Mouse (Mus musculus): ENCODE results near the gene Mvb12b. TPM values are rescaled to one million over a fixed set of nuclear protein-coding genes. Genes with fewer than 3 reads are reported as not detected.

Mvb12b gene
- total and polyA plus RNA-seq, 2 experiments from 2014 or later = 82.8 to 141 TPM

DNA sequence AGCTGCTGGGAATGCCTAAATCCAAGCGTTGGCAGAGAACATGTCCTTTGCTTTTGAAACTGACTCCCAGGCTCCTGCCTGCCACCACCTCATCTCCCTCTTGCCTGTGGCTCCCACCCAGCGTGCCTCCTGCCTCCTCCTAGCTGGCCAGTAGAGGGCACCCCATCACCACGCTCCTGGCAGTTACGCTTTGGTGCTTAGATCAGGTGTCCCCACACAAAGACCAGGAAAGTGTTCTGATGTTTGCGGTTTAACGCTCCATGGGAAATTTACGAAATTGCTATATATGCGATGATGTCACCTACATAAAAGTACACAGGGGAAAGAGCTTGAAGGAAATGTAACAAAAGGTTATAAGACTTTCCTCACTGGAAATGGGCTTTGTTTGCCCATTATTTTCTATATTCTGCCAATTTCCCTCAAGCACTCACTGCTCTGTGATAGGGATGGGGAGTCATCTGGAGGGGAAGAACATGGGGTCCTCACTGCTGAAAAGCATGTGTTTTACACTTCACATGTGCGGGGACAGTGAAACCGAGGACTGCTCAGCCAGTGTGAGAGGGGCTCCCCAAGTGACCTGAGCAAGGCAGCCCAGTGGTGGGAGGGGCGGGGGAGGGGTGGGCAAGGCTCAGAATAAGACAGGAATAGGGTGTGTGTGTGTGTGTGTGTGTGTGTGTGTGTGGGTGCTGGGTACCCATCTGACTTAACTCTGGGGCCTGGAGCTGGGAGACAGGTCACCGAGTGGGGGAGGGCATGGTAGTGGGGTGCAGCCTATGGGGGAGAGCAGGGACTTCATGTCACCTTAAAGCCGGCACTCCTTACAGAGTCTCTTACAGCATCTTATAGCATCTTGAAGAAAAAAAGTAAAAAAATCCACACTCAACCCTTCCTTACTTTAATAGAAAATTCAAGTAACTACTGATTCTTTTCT lies 65.8 kb downstream of the Mvb12b start:
- DNase-seq (peak; percentile 91), ATAC-seq (peak; percentile 92)
- no peak overlapping the region for H3K4me2 ChIP-seq (ENCODE audit: low read depth)
- no peaks in the 10 kb centered on the region for H3K27me3 ChIP-seq (ENCODE audit: insufficient read depth, low read length)
- H3K9me3 ChIP-seq (ENCODE audit: low read length) = no peaks in the 10 kb centered on the region
- H3K9ac ChIP-seq = no peak overlapping the region
- TF ChIP-seq CTCF (IDR thresholded peaks at IDR 0.05; ENCODE audit: low read depth) = peak; percentile 99
- WGBS = 25% methylated on average over 13 of the region's 13 CpGs
- no peak overlapping the region for H3K4me3 ChIP-seq (ENCODE audit: low read depth, low read length)
- peak overlapping the region; percentile 29; the same call in 1 of the 2 replicates for H3K27ac ChIP-seq (ENCODE audit: low read depth, low read length)
- H3K36me3 ChIP-seq (ENCODE audit: insufficient read depth) = peaks cover 70% of the 10 kb centered on the region
- no peaks in the 10 kb centered on the region for H3K4me1 ChIP-seq (ENCODE audit: insufficient read depth)

DNA sequence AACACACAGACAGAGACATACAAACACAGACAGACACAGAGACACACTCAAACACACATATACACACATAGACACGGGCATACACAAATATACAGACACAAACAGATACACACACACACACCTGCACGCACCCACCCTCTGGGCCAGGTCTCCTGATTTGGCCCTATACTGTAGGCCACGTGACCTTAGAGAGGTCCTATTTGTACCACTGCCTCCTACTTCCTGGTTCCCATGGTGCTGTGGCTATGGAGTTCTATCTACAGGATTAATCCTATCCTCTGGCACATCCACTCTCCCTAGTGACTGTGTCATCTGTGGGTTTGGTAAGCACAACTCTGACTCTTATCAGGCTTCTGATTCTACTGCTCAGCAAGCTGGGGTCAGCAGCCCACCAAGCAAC lies 67.3 kb downstream of the Mvb12b start:
- no peak overlapping the region for H3K4me2 ChIP-seq (ENCODE audit: low read depth)
- DNase-seq (no peak), ATAC-seq (no peak)
- H3K4me1 ChIP-seq (ENCODE audit: insufficient read depth) = no peaks in the 10 kb centered on the region
- TF ChIP-seq CTCF (IDR thresholded peaks at IDR 0.05; ENCODE audit: low read depth) = no peak
- H3K9me3 ChIP-seq (ENCODE audit: low read length) = no peaks in the 10 kb centered on the region
- no peaks in the 10 kb centered on the region for H3K27me3 ChIP-seq (ENCODE audit: insufficient read depth, low read length)
- H3K36me3 ChIP-seq (ENCODE audit: insufficient read depth) = peaks cover 66% of the 10 kb centered on the region
- no peak overlapping the region for H3K4me3 ChIP-seq (ENCODE audit: low read depth, low read length)
- H3K9ac ChIP-seq = no peak overlapping the region
- H3K27ac ChIP-seq (ENCODE audit: low read depth, low read length) = no peak overlapping the region
- WGBS = 94% methylated on average over 3 of the region's 3 CpGs

- H3K9ac ChIP-seq = no peak overlapping the region
- TF ChIP-seq CTCF (IDR thresholded peaks at IDR 0.05; ENCODE audit: low read depth) = no peak
- H3K36me3 ChIP-seq (ENCODE audit: insufficient read depth) = peaks cover 62% of the 10 kb centered on the region
- H3K27me3 ChIP-seq (ENCODE audit: insufficient read depth, low read length) = no peaks in the 10 kb centered on the region
- H3K4me2 ChIP-seq (ENCODE audit: low read depth) = no peak overlapping the region
- no peaks in the 10 kb centered on the region for H3K4me1 ChIP-seq (ENCODE audit: insufficient read depth)
- no peak overlapping the region for H3K4me3 ChIP-seq (ENCODE audit: low read depth, low read length)
- no peak for ATAC-seq
- H3K9me3 ChIP-seq (ENCODE audit: low read length) = no peaks in the 10 kb centered on the region
- H3K27ac ChIP-seq (ENCODE audit: low read depth, low read length) = no peak overlapping the region
- WGBS = 84% methylated on average over 5 of the region's 5 CpGs
- no peak for DNase-seq
These were observed 67.7 kb downstream of the Mvb12b start for GRCm38 (mm10) chr2:33820037-33820436.

- TF ChIP-seq CTCF (IDR thresholded peaks at IDR 0.05; ENCODE audit: low read depth) = no peak
- H3K27ac ChIP-seq (ENCODE audit: low read depth, low read length) = no peak overlapping the region
- H3K9me3 ChIP-seq (ENCODE audit: low read length) = no peaks in the 10 kb centered on the region
- H3K36me3 ChIP-seq (ENCODE audit: insufficient read depth) = peaks cover 47% of the 10 kb centered on the region
- H3K27me3 ChIP-seq (ENCODE audit: insufficient read depth, low read length) = no peaks in the 10 kb centered on the region
- DNase-seq = no peak
- H3K4me1 ChIP-seq (ENCODE audit: insufficient read depth) = no peaks in the 10 kb centered on the region
- WGBS = 91% methylated on average over 2 of the region's 2 CpGs
- no peak for ATAC-seq
- H3K9ac ChIP-seq = no peak overlapping the region
- no peak overlapping the region for H3K4me3 ChIP-seq (ENCODE audit: low read depth, low read length)
- no peak overlapping the region for H3K4me2 ChIP-seq (ENCODE audit: low read depth)
These were observed 69.4 kb downstream of the Mvb12b start for GRCm38 (mm10) chr2:33818385-33818784.

DNA sequence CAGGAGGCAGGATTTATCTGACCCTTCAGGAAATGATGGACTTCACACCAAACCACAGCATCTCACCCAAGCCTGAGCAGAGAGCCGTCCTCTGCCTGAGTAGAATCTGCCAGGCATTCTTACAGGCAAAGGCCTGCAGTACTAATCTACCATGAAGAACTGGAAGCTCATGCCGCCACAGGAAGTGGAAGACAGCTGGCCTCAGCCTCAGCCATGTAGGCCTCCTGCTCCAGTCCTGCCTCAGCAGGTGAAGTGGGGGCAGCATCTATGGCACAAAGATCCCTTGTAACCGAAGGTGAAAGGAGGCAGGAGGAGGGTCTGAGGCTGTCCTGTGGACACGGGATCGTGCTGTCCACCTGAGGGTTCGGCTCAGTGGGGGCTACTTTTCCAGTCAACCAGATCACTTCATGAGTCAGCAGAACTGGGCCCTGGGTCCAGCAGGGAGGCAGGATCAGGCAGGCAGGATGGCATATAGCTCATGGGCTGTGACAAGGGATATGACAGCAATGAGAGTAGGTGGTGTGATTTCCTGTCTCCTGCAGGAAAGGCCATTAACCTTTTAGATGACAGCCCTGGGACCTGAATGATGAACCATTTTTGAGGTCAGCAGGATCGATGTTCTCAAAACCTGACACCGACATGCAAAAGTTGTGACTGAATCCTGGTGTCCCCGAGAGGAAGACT lies 69.9 kb downstream of the Mvb12b start:
- H3K4me1 ChIP-seq (ENCODE audit: insufficient read depth) = no peaks in the 10 kb centered on the region
- no peak overlapping the region for H3K9ac ChIP-seq
- no peaks in the 10 kb centered on the region for H3K27me3 ChIP-seq (ENCODE audit: insufficient read depth, low read length)
- 92% methylated on average over 9 of the region's 9 CpGs for WGBS
- no peak for ATAC-seq
- DNase-seq = no peak
- H3K36me3 ChIP-seq (ENCODE audit: insufficient read depth) = peaks cover 41% of the 10 kb centered on the region
- no peak for TF ChIP-seq CTCF (IDR thresholded peaks at IDR 0.05; ENCODE audit: low read depth)
- H3K27ac ChIP-seq (ENCODE audit: low read depth, low read length) = no peak overlapping the region
- no peaks in the 10 kb centered on the region for H3K9me3 ChIP-seq (ENCODE audit: low read length)
- no peak overlapping the region for H3K4me3 ChIP-seq (ENCODE audit: low read depth, low read length)
- no peak overlapping the region for H3K4me2 ChIP-seq (ENCODE audit: low read depth)

DNA sequence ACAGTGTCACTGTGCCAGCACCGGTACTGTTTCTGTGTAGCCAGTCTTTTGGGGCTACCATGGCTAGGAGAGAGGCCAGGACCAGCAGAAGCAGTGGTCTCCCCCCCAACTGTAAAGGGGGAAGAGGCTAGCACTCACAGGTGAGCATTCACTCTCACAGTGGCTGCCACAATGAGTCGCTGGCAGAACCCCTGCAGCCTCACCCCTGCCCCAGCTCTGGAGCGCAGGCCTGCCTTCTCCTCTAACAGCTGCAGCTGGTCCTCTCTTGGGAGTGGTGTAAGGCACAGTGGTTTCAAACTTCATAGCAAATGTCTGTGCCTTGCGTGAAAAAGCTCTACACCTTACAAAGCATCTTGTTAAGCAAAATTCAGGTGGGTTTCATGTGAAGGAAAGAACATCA lies 70.7 kb downstream of the Mvb12b start:
- no peak for TF ChIP-seq CTCF (IDR thresholded peaks at IDR 0.05; ENCODE audit: low read depth)
- WGBS = 80% methylated on average over 4 of the region's 4 CpGs
- Histone ChIP-seq H3K36me3 (ENCODE audit: insufficient read depth) (peaks cover 40% of the 10 kb centered on the region), H3K4me3 (ENCODE audit: low read depth, low read length) (no peak overlapping the region), H3K9ac (no peak overlapping the region), H3K4me1 (ENCODE audit: insufficient read depth) (0 out of 2 replicates have a peak, but pooled peaks cover 4% of the 10 kb centered on the region), H3K9me3 (ENCODE audit: low read length) (no peaks in the 10 kb centered on the region), H3K4me2 (ENCODE audit: low read depth) (no peak overlapping the region), H3K27ac (ENCODE audit: low read depth, low read length) (no peak overlapping the region), H3K27me3 (ENCODE audit: insufficient read depth, low read length) (no peaks in the 10 kb centered on the region)
- no peak for ATAC-seq
- DNase-seq = no peak

DNA sequence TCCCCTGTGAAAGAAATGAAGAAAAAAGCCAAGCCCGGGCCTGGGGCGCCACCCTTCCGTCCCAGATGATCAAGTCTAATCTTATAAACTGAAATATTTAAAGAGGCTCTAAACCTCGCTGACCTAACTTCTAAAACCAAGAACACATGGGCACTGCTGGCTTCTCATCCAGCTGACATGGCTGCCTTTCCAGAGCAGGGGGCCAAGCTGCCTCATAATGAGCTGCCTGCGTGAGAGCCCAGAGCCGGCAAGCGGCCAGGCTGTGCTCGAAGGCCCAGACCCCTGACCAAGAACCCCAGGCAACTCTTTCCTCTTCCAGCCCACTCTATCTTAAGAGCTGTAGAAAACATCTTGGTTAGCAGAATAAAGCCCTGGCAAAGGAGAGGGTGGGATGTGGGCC lies 73.2 kb downstream of the Mvb12b start:
- no peak overlapping the region for H3K4me3 ChIP-seq (ENCODE audit: low read depth, low read length)
- WGBS = 45% methylated on average over 8 of the region's 8 CpGs
- DNase-seq (no peak), ATAC-seq (no peak)
- H3K9ac ChIP-seq = no peak overlapping the region
- no peak for TF ChIP-seq CTCF (IDR thresholded peaks at IDR 0.05; ENCODE audit: low read depth)
- H3K36me3 ChIP-seq (ENCODE audit: insufficient read depth) = peaks cover 25% of the 10 kb centered on the region; the same call in 1 of the 2 replicates
- H3K27me3 ChIP-seq (ENCODE audit: insufficient read depth, low read length) = no peaks in the 10 kb centered on the region
- H3K4me2 ChIP-seq (ENCODE audit: low read depth) = no peak overlapping the region
- H3K9me3 ChIP-seq (ENCODE audit: low read length) = no peaks in the 10 kb centered on the region
- H3K27ac ChIP-seq (ENCODE audit: low read depth, low read length) = no peak overlapping the region
- 0 out of 2 replicates have a peak, but pooled peaks cover 19% of the 10 kb centered on the region for H3K4me1 ChIP-seq (ENCODE audit: insufficient read depth)

Measured in forebrain, postnatal 0 days (tissue).